Mouse (Mus musculus) liver, postnatal 0 days (tissue): Measurements from ENCODE around the gene Bhlhe40.

Experiments used
- CTCF ChIP-seq: sonication (generic); IDR thresholded peaks from 2 replicates; pipeline ENCODE4 v1.5.1; 2016; ENCODE audit warnings: antibody characterized with exemption, low read depth
- EP300 ChIP-seq: IDR thresholded peaks from 2 replicates; pipeline ENCODE4 v1.6.1; 2016; ENCODE audit warnings: antibody characterized with exemption, low read depth, mild to moderate bottlenecking

DNA sequence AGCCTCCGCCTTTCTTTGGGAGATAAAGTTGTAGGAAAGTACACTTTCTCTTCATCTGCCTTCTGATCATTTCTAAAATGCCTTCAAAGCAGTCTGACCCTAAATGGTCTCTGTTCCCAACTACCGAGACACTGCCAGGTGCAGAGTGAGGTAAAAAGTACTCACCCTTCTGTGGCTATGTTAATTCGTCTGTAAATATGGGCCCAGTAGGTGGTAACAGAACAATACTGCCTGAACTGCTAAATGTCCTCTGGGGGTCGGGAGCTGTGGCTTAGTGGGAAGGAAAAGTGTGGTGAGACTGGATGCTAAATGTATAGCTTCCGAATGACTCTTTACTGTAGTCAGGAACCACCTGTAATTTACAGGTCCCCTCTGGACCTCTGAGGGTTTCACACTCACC lies 16.1 kb upstream of the Bhlhe40 start:
- no peak for TF ChIP-seq CTCF
- TF ChIP-seq EP300: no peak
